Mouse (Mus musculus) brain, adult 10 weeks (tissue): Measurements from ENCODE around the gene Asap2. TPM values are rescaled to one million over a fixed set of nuclear protein-coding genes. Genes with fewer than 3 reads are reported as not detected.

Experiments used
- polyA plus RNA-seq: library from polyadenylated mRNA; stranded (reverse); fragments of 350-450 nt; fragmentation: Illumina TruSeq; extraction: RNeasy Lipid Tissue Mini Kit (QIAGEN cat#74804); gene quantifications from one replicate; pipeline ENCODE4 v1.2.3, GENCODE M21; 2015; ENCODE audit warnings: low read depth, low replicate concordance

The Asap2 gene
- 24.9 TPM for polyA plus RNA-seq

GRCm38 (mm10) chr12:20990132-20990531 lies at the start of gene Asap2:
Gene Asap2, plus strand, starts transcription at chr12:20990459.

GRCm38 (mm10) chr12:21284761-21285441 lies 294.6 kb downstream of the Asap2 start, which contains the start of gene Cpsf3:
Gene Cpsf3, plus strand, starts transcription at chr12:21285391.

GRCm38 (mm10) chr12:21286243-21286622 lies 296.0 kb downstream of the Asap2 start, which contains the start of gene Itgb1bp1:
Gene Itgb1bp1, minus strand, starts transcription at chr12:21286284.

GRCm38 (mm10) chr12:21315923-21316868 lies 325.9 kb downstream of the Asap2 start, which contains the start of gene Iah1:
Gene Iah1, plus strand, starts transcription at chr12:21316389.

